Mouse (Mus musculus) retina, adult 2 months (tissue): Measurements from ENCODE around the gene Gm10424.
"Not testable (repeated sequence)": the region's sequence is repeated elsewhere in the genome, so short reads cannot be mapped to it uniquely, and the experiment has no call there.

Experiments used
- DNase-seq: peaks from one replicate; pipeline ENCODE4 v3.0.0-alpha.2; 2012; ENCODE audit warnings: low read depth, low spot score

Gene Gm10424

DNA sequence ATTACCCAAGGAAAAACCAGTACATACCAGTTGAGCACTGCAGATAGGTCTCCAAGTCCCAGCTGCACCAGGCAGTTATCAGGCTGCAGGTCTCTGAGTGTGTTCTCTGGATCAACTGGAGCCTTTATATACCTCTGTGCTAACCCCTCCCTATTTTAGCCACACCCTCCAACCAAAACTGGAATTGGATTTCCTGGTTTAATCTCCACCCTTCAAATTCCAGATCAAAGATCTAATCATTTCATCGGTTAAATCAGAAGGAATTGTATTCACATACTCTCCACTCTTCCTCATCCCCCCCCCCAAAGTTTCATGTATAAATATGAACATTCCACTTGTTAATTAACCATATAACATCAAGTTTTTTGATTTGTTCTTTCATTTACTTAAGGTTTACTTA is at the start of gene Gm10424:
Gene Gm10424 (minus strand): TSS at position 101 of the 400 bp plus-strand sequence.
- not testable (repeated sequence) for DNase-seq

- DNase-seq: not testable (repeated sequence)
These were observed 33.0 kb upstream of the Gm10424 start, which contains the start of gene Gm3259 for GRCm38 (mm10) chr5:95305611-95306010. Gm3259 (plus strand) TSS chr5:95305911.
